Mouse (Mus musculus) G1E-ER4 (cell line): Measurements from ENCODE around the gene Cers3. TPM values are rescaled to one million over a fixed set of nuclear protein-coding genes. Genes with fewer than 3 reads are reported as not detected.

Source experiments
- GATA1 ChIP-seq: IDR thresholded peaks from one replicate; pipeline ENCODE4 v1.8.0; 2012; ENCODE audit warnings: low read length, inconsistent platforms
- polyA plus RNA-seq: library from polyadenylated mRNA; stranded (reverse); fragments of >175 nt; gene quantifications from 2 replicates; pipeline ENCODE4 v1.2.3, GENCODE M21; 2012

The Cers3 gene
- polyA plus RNA-seq, 1 experiment: 0.08 TPM

DNA sequence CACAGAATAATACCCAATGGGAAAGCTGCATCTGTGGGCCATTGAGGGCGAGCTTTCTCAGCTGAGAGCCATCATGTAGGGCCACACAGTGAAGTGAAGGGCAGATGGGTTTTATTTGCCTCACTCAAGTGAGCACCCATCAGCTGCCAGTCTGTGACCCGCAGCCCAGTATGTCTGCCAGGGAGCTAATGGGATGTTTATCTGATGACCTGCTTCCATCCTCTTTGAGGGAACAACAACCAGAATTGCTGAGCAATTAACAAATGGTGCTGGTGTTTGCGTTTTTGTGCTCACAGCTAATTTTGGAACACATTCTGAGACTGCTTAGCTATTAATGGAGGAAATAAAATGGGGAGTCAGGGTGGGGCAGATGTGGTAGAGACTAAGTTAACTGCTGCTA, 108.9 kb downstream of the Cers3 start:
- TF ChIP-seq GATA1: no peak

DNA sequence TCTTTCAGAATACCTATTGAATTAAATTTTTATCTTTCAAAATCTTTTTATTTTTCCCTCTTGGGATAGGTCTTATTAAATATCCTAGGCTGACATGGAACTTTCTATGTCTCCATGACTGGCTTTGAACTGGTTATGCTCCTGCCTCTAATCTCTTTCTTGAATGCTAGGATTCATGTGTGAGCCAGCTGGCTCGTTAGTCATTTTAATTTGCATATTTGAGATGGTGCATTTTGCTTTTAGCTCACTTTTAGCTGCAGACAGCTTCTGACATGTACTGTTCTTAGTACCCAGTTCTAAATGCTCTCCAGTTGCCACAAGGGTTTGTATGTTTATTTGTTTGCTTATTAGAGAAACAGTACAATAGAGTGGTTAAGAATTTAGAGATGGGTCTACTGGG, 114.3 kb downstream of the Cers3 start:
- no peak for TF ChIP-seq GATA1

DNA sequence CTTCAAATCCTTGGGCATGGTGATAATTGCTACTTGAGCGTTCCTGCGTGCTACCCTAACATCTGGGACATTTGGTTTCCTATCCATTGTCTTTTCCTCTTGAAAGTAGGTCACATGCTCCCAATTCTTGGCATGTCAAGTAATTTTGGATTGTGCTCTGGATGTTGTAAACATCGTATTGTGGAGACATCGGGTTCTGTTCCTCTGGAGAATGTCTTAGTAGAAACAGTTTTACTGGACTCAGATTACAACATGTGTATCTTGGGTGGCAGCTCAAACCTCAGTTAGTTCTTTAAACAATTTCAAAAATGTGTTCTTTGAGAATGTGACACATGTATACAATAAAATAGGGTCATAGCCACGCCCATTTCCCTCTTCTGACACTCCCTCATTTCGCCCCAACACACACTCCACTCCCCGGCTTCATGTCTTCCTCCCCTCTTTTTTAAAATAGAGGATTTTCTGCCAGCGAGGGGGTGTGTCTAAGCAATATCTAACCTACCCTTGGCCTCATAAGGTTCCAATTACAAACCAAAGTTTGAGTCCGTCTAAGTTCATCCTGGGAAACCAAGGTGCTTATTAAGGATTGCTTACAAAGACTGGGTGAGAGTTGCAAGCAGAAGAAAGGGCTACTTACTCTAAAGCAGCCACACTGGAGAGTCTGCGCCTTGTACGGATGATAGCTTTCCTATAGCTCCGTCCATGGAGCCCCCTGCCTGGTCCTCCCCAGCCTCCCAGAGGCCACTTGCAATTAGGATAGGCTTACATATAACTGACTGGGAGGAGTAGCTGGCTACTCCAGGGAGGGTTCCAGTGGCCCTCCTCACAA, 115.2 kb downstream of the Cers3 start:
- no peak for TF ChIP-seq GATA1

DNA sequence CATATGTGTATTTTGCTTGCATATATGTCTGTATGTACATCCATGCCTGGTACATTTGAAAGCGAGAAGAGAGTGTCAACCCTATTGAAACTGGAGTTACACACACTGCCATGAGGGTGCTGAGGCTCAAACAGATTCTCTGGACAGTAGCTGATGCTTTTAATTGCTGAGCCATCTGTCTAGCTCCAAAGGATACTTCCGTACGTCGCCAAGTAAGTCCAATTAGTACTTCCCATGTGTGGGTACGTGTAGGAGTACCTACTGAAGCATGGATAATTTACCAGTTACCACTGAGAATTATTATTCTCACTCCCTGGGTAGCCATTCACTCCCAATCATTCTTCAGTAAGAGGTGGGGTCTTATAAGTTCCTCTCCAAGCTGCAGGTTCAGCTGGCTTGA, 115.9 kb downstream of the Cers3 start:
- TF ChIP-seq GATA1: no peak

DNA sequence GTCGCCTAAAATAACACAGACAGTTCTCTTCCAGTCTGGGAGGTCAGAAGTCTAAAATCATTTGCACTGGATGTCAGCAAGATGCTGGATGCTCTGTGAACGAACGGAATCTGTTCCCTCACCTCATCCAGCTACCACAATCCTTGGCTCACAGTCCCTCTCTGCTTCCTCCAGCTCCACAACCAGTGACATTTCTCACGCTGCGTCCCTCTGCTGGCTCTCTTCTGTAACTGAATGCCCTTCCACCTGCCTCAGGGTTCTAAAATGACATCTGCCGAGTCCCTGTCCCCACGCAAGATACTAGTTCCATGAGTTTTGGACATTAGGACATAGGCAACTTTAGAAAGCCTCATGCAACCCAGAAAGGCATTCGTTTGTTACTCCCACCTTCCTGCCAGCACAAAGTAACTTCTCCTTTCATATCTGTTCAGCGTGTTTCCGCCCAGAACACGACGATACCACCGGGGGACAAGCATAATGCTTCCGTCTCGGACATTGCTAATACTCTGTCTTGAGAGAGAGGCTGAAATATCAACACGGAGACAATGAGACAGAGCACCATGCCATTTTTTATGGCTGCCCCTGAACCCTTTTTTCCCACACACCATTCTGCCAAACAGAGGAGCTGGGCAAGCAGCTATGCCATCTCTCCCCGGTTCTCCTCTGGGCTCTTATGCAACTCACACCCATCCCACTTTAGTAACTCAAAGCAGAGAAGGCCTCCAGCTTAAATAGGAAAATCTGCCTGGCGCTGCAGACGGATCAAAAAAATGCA, 123.8 kb downstream of the Cers3 start:
- no peak for TF ChIP-seq GATA1

DNA sequence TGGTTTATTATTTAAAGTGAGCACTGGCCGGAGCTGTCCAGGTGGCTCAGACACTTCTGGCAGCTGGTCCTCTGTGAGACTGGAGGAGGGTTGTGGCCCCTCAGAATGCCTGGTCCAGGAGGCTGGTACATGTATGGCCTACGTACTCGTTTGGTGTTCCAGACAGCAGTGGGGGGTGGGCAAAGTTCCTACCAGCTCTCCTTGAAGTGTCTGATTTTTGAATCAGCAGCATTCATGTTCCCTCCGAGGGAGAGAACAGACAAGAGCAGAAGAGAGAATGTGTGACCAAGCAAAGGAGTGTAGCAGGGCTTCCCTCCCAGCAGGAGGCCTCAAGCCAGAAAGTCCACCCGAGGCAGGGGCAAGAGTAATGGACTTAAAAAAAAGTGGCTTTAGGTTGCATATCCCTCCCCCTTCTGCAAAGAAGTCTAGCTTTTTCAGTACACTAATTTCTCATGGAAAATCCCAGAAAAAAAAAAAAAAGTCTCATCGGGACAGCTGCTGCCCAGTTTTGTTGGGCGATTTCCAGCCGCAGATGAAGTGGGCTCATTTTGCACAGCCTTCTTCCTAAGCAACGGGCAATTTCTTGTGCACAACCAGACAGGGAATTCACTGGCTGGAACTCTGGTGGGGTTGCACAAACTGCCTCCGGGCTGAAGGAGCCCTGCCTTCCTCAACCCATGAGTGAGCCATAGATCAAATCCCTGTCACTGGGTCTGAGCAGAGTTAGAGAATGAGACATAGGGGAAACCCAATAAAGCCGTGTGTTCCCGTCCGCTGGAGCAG, 124.6 kb downstream of the Cers3 start:
- TF ChIP-seq GATA1: no peak

DNA sequence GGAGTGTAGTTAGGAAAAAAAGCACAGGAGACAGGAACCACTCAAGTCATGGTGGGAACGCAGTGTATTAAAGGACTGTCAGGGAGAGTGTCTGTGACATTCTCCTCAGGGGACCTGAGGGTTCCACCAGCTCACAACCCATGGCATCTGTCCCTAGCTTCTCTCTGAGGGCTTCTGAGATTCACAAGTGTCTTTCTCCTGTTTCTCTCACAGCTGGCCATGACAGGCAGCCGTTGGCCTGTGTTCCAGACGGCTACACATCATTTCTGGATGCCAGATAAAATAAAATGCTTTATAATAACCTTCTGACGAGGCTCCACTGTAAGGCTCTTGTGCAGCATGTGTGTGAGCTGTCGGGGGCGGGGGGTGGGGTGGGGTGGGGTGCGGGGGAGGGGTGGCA, 128.2 kb downstream of the Cers3 start:
- no peak for TF ChIP-seq GATA1

DNA sequence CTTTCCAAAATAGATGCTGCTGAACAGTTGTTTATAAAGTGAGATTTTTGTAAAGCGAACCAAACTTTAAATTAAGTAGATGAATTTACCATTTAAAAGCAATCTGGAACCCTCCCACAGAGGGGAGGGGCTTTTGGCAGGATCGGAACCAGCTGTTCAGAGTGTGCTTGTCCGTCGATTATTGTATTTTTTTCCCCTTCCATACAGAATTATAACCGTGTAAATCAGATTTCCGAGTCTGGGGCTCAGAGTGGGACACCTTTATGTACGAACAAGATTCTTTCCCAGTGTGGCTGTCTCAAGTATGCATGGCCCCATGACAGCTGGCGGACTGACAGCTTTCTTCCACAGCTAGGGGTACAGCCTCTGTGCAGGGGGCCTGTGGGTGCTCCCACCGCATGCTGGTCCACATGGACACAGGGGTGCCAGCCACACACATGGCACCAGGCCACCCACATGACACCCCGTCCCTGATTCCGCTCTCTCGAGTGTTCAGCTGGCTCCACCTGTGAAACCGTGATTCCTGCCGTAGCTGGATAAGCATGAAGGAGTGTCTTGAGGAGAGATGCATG, 128.7 kb downstream of the Cers3 start:
- TF ChIP-seq GATA1: no peak

DNA sequence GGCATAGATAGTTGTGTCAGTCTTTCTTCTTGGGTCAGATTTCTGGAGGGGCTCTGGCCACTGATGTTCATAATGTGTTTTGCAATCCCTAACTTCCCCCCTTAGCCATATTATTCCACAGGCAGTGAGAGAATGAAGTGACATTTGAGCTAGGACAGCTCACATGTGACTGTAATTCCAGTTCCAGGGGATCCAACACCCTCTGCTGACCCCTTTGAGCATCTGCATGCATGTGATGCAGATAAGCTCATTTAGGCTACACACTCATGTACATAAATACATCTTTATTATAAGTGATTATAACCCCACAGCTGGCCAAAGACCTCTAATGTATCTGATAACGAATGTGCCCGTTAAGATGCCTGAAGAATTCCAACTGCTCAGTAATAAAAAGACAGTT, 129.9 kb downstream of the Cers3 start:
- TF ChIP-seq GATA1: no peak

Other genes starting within 250 kb of the Cers3 start
- gene Asb7, start 53.9 kb upstream of the Cers3 start, polyA plus RNA-seq: 40.3 and 45.6 TPM in 2 replicates
- gene Lins1, start 53.6 kb upstream of the Cers3 start, polyA plus RNA-seq: 6.1 and 8.4 TPM in 2 replicates
- not detected in 2 replicates for gene Adamts17, start 96.2 kb downstream of the Cers3 start, polyA plus RNA-seq